Mouse (Mus musculus) adrenal gland, postnatal 25 days (tissue): Measurements from ENCODE around the gene Rheb. TPM values are rescaled to one million over a fixed set of nuclear protein-coding genes. Genes with fewer than 3 reads are reported as not detected.
"Not testable (repeated sequence)": the region's sequence is repeated elsewhere in the genome, so short reads cannot be mapped to it uniquely, and the experiment has no call there.

Experiments
- DNase-seq: peaks from one replicate; pipeline ENCODE4 v3.0.0; 2021; ENCODE audit warnings: mixed read lengths
- total RNA-seq: library from RNA; stranded (reverse); gene quantifications from 2 replicates; pipeline ENCODE4 v1.2.3, GENCODE M21; 2021

Rheb gene
- total RNA-seq, 1 experiment from 2014 or later = 83.9 TPM

DNA sequence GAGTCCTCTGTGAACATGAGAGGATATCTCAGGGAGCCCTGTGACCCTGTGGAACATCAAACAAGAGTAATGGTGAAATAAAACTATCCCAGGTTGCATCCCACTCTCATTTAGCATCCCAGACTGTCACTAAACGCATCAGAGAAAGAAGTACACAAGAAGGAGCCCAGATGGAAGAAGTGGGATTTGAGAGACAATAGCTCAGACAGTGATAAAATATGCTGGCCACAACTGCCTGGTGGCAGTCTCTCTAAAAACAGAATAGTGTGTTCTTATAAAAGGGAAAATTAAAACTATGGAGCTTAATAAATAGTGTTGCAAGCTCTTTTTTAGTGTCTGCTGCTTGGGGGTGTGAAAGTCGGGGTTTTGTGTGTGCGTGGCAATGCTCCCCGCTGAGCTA is 59.5 kb downstream of the Rheb start:
- DNase-seq = no peak

DNA sequence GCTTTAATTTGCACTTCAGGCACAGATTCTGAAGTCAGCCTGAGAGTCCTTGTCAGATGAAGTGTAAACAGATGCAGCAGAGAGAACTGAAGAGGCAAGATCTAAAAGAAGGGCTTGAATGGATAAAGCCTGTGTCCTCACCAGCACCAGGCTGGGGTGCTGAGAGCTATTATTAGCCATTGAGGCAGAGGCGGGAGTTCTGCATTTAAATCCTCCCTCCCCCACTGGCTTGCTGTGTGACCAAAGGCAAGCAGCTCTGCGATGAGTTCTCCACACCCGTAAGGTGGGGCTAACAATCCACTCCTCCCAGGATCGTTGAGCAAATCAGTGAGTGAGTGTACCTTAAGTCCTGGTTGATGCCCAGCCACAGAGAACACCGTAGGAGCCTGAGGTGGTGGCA is 61.4 kb downstream of the Rheb start:
- no peak for DNase-seq

DNA sequence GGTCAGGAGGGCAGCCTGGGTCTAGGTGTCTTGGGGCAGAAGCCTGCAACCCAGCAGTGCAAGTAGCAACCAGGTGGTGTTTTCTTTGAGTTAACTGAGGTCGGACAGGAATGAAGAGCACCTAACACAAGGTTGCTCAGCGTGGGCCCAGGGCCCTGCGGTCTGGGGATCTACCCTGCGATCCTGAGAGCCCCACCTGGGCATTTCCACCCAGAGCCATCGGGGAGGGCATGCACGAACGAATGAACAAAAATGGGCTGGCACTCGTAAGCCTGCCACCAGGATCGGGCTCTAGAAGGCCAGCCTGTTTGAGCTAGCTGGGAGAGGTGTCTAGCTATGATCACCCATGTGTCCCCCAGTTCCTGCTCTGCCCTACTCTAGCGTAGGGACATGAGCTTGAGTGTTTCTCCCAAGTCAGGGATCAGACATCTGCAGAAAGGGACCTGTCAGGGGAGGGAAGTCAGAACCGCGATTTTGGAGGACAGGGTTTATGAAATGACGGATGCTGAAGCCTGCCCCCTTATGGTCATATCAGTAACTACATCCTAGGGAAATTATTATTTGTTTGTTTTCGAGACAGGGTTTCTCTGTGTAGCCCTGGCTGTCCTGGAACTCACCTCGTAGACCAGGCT is 62.4 kb downstream of the Rheb start:
- DNase-seq = no peak

DNA sequence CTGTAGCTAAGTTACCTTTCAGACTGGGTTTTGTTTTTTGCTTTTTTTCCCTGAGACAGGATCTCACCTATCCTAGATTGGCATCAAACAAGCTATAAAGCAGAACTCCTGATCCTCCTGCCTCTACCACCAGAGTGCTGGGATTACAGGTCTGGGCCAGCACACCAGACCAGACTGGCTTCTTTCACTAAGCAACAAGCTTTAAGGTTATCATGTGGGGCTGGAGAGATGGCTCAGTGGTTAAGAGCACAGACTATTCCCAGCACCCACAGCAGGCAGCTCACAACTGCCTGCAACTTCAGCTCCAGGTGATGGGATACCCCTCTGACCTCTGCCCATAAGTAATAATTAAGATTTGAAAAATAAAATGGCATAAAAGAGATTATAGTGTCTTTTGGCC is 63.1 kb downstream of the Rheb start:
- DNase-seq = no peak

DNA sequence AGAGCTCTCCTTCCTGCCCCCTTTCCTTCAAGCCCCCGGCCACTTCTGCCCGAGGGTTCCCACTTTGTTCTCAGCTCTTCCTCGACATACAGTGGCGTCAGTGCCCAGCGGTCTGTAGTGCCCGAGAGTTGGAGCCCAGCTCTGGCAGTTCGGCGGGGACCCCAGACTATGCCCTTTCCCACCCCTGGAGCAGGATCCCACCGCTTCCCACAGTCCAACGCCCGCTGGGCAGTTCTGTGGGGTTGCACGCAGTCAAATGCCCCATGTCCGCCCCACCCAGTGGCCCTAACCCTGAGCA is 63.6 kb downstream of the Rheb start:
- no peak for DNase-seq

DNA sequence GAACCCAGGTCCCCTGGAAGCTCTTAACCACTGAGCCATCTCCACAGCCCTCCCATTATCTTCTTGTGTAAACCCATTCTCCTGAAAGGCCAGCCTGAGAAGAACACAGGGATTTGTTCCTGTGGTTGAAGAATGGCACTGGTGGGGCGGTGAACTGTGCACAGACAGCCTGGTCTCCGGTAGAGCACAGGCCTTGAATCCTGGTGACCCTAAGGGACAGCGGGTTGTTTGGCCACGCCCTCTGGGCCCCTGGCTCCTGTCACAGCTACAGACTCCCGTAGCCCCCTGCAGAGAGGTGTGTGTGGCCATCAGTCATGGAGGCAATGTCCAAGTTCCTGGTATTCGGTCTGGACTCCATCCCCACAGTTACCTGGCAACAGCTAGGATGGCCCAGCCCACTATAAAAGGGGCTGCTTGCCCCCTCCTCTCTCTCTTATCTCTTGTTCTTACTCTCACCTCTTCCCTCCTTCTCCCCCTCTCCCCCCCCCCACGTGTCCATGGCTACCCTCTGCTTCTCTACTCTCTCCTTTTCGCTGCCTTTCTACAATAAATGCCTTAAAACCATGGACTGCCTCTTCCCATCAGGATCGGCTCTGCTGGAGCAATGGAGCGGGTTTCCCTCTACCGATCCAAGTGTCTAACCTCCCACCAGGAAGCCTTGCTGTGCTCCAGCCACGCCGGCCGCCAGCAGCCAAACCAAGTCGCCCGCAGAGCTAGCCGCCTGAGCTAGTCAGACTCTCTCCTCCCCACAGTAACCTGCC is 64.2 kb downstream of the Rheb start:
- no peak for DNase-seq

DNA sequence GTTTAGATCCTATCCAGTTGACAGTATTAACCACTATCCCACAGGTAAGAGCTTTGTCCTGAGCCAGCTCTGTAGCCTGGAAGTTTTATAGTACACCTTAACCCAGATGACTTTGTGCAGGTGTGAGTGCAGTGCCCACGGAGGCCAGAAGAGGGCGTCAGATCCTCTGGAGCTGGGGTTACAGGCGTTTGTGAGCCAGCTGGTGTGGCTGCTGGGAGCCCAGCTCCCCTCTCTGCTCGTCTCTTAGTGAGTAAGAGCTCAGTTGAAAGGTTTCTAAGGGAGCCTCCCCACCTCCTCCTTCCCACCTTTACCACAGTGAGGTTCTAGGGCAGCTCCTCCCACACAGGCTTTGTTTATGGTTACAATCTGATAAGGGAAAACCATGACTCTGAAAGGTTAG is 65.7 kb downstream of the Rheb start:
- DNase-seq = no peak

DNA sequence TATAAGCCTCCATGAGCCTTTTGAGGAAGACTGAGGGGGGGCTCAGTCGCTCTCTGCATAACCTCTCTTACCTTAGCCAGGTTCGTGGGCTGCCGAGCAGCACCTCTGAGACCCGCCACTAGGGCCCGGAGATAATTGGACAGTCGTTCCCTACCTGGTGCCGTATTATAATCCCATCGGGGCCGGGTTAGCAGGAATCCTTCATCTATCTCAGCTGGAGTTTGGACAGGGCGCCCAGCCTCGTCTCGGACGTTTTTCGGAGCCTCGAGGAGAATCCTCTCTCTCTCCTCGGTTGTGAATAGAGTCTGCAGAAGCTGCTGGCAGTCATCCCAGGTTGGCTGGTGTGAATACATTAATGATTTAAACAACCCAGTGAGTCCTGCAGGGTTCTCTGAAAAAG is 67.9 kb downstream of the Rheb start:
- DNase-seq = not testable (repeated sequence)

DNA sequence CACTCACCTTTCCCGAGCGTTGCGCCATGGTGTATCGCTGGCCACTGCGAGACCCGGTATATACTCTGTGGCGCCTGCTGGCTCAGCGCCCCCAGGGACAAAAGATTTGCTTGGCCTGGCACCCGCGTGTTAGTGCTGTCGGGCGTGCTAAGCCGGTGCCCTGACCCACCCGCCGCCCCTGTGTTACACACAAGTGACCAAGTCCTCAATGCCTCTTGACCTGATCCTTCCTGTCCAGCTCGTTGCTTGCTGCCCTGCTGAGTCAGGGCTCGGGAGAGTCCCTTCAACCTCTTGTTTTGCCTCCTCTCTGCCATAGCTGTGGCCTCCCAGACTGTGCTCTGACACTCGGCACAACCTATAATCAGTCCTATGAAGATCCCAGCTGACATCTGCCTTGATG is 84.6 kb downstream of the Rheb start, which contains the start of gene Crygn:
Gene Crygn, minus strand, starts transcription at position 193 of the 400 bp plus-strand sequence.
- DNase-seq = no peak

DNA sequence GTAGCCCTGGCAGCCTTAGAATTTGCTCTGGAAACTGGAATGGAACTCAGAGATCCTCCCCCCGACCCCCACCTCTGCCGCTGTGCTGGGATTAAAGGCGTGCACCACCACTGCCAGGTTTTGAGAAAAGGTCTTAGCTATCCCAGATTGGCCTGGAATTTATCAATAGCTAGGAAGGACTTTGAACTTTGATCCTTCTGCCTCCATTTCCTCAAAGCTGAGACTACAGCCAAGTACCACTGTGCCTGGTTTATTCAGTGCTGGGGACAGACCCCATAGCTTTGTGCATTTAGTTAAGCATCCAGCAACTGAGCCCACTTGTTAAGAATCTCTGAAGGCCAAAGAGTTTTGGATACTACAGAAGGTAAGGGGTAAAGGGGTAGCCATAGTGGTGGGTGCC is 85.5 kb downstream of the Rheb start:
- DNase-seq = no peak

Other genes starting within 250 kb of the Rheb start
- 14.5 and 18.7 TPM in 2 replicates for gene Smarcd3, start 218.2 kb downstream of the Rheb start, total RNA-seq
- 59.5 and 71.3 TPM in 2 replicates for gene Nub1, start 157.1 kb downstream of the Rheb start, total RNA-seq
- 3.2 and 3.6 TPM in 2 replicates for gene Wdr86, start 111.9 kb downstream of the Rheb start, total RNA-seq
- 2.4 TPM in 1 of 2 replicates, not detected in the other for gene Crygn, start 84.6 kb downstream of the Rheb start, total RNA-seq